Mouse (Mus musculus) cerebellum, adult 2 months (tissue): Measurements from ENCODE around the gene Slc13a5.

Source experiments
- CTCF ChIP-seq: fragments of 200-500 bp; IDR thresholded peaks from 2 replicates; pipeline ENCODE4 v1.5.1; 2011; ENCODE audit warnings: low read depth, mild to moderate bottlenecking, control low read depth, low read length, moderate library complexity, borderline replicate concordance; ENCODE audit not compliant: insufficient read depth
- POLR2A ChIP-seq: fragments of 200-500 bp; IDR thresholded peaks from 2 replicates; pipeline ENCODE4 v1.6.1; 2011; ENCODE audit warnings: low read length, control low read depth, borderline replicate concordance; ENCODE audit not compliant: insufficient read depth

GRCm38 (mm10) chr11:72228513-72228912 is 38.5 kb downstream of the Slc13a5 start:
- TF ChIP-seq CTCF (no peak), POLR2A (no peak)
